Mouse (Mus musculus): Measurements from ENCODE around the gene Cdc42ep1.

The Cdc42ep1 gene

GRCm38 (mm10) chr15:78842371-78843163 lies at the start of gene Cdc42ep1:
Gene Cdc42ep1, plus strand, starts transcription at chr15:78842624.
- DNase-seq (ENCODE audit: low spot score in 2 of 2) = no peak

GRCm38 (mm10) chr15:78796196-78797059 lies 46.0 kb upstream of the Cdc42ep1 start:
- DNase-seq (ENCODE audit: low spot score in 2 of 2) = no peak

- no peak for DNase-seq (ENCODE audit: low spot score in 2 of 2)
These were observed 45.4 kb upstream of the Cdc42ep1 start for GRCm38 (mm10) chr15:78797060-78797329.

- no peak for DNase-seq (ENCODE audit: low spot score in 2 of 2)
These were observed 43.4 kb upstream of the Cdc42ep1 start for GRCm38 (mm10) chr15:78799029-78799428.

- DNase-seq (ENCODE audit: low spot score in 2 of 2) = no peak
These were observed 40.9 kb upstream of the Cdc42ep1 start for GRCm38 (mm10) chr15:78801571-78801970.

- DNase-seq (ENCODE audit: low spot score in 2 of 2) = no peak
These were observed 40.3 kb upstream of the Cdc42ep1 start for GRCm38 (mm10) chr15:78801971-78802741.

- no peak for DNase-seq (ENCODE audit: low spot score in 2 of 2)
These were observed 39.5 kb upstream of the Cdc42ep1 start, which contains the start of gene Card10 for GRCm38 (mm10) chr15:78802776-78803391. Gene Card10, minus strand, starts transcription at chr15:78803042.

GRCm38 (mm10) chr15:78803499-78803900 lies 38.9 kb upstream of the Cdc42ep1 start:
- DNase-seq (ENCODE audit: low spot score in 2 of 2) = no peak

GRCm38 (mm10) chr15:78804326-78804725 lies 38.1 kb upstream of the Cdc42ep1 start:
- no peak for DNase-seq (ENCODE audit: low spot score in 2 of 2)

GRCm38 (mm10) chr15:78805351-78805750 lies 37.1 kb upstream of the Cdc42ep1 start:
- no peak for DNase-seq (ENCODE audit: low spot score in 2 of 2)

- no peak for DNase-seq (ENCODE audit: low spot score in 2 of 2)
These were observed 35.8 kb upstream of the Cdc42ep1 start for GRCm38 (mm10) chr15:78806614-78807013.

- no peak for DNase-seq (ENCODE audit: low spot score in 2 of 2)
These were observed 35.3 kb upstream of the Cdc42ep1 start for GRCm38 (mm10) chr15:78807141-78807540.

- DNase-seq (ENCODE audit: low spot score in 2 of 2) = no peak
These were observed 33.4 kb upstream of the Cdc42ep1 start for GRCm38 (mm10) chr15:78808980-78809379.

- DNase-seq (ENCODE audit: low spot score in 2 of 2) = no peak
These were observed 32.7 kb upstream of the Cdc42ep1 start for GRCm38 (mm10) chr15:78809739-78810138.

- DNase-seq (ENCODE audit: low spot score in 2 of 2) = no peak
These were observed 32.3 kb upstream of the Cdc42ep1 start for GRCm38 (mm10) chr15:78810146-78810545.

- no peak for DNase-seq (ENCODE audit: low spot score in 2 of 2)
These were observed 28.8 kb upstream of the Cdc42ep1 start for GRCm38 (mm10) chr15:78813603-78814002.

GRCm38 (mm10) chr15:78815314-78816073 lies 26.9 kb upstream of the Cdc42ep1 start:
- DNase-seq (ENCODE audit: low spot score in 2 of 2) = no peak

GRCm38 (mm10) chr15:78816074-78816391 lies 26.4 kb upstream of the Cdc42ep1 start:
- no peak for DNase-seq (ENCODE audit: low spot score in 2 of 2)

GRCm38 (mm10) chr15:78826213-78827204 lies 15.9 kb upstream of the Cdc42ep1 start:
- peak in 1 of 2 experiments; percentile 48 for DNase-seq (ENCODE audit: low spot score in 2 of 2)

- no peak for DNase-seq (ENCODE audit: low spot score in 2 of 2)
These were observed 14.1 kb upstream of the Cdc42ep1 start for GRCm38 (mm10) chr15:78828315-78828714.

All from spleen, postnatal 14 days (tissue).